Mouse (Mus musculus): Measurements from ENCODE around the gene Pigk. TPM values are rescaled to one million over a fixed set of nuclear protein-coding genes. Genes with fewer than 3 reads are reported as not detected.
"Not testable (repeated sequence)": the region's sequence is repeated elsewhere in the genome, so short reads cannot be mapped to it uniquely, and the experiment has no call there.

Gene Pigk
- polyA plus RNA-seq, 1 experiment = 3.9 TPM

DNA sequence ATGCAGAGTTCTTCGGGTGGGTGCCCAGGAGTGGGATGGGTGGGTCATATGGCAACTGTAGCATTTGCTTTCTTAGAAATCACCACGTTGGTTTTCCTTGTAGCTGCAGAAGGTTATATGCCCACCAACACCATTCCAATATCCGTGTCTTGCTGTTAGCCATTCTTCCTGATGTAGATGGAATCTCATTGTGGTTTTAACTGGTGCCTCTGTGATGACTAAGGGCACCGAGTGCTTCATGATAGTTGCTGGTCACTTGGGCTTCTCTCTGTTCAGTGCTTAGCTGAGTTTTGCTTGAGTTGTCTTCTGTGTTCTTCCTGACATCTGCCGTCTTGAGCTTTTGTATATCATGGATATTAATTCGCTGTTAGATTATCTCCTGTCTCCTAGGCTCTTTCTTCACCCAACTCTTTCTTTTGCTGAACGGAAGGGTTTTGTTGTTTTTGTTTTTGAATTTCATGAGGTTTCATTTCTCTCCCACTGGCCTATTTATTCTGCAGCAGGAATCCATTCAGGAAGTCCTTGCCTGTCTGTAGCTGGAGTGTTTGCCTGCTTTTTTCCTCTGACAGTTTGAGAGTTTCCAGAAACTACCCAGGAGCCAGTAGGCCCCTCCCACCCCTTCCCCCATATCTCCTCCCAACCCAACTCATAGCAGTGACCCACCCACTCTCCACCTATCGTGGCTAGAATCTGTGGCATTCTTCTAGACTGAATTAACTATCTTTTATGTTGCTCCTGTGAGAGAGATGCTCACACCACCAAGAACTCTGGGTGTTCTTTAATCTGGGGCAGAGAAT, 50.8 kb downstream of the Pigk start:
- Histone ChIP-seq H3K36me3 (ENCODE audit: control insufficient read depth, insufficient read depth, low read length) (peaks cover 12% of the 10 kb centered on the region; the same call in 1 of the 2 replicates), H3K27me3 (ENCODE audit: control insufficient read depth, insufficient read depth, low read length) (no peaks in the 10 kb centered on the region), H3K4me3 (ENCODE audit: low read depth, low read length) (no peak overlapping the region), H3K27ac (ENCODE audit: insufficient read depth, low read depth, low read length) (no peak overlapping the region), H3K4me1 (ENCODE audit: control insufficient read depth, insufficient read depth, insufficient read length, low read length) (no peaks in the 10 kb centered on the region)
- 75% methylated on average over 8 of the region's 8 CpGs for WGBS
- no peak for TF ChIP-seq POLR2A (IDR thresholded peaks at IDR 0.05; ENCODE audit: low read depth, low read length)
- no peak for TF ChIP-seq CTCF (IDR thresholded peaks at IDR 0.05; ENCODE audit: extremely low read depth, insufficient read length, insufficient replicate concordance, low read depth, low read length)

DNA sequence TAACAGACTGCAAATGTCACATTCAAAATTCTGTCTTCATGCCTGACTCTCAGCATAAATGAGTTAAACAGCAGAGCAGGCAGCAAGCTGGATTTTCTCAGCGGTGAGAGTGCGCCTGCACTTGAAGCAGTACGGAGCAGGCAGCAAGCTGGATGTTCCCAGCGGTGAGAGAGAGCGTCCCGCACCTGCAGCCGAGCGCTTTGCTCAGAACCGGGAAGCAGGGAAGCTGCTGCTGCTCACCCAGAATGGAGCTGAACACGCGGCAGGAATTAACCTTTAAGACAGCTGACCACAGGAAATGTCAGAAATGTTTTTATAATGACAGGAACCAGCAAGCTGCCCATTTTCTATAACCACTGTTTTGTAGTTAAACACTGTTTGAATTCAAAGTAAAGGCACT, 53.6 kb downstream of the Pigk start:
- no peak for TF ChIP-seq POLR2A (IDR thresholded peaks at IDR 0.05; ENCODE audit: low read depth, low read length)
- TF ChIP-seq CTCF (IDR thresholded peaks at IDR 0.05; ENCODE audit: extremely low read depth, insufficient read length, insufficient replicate concordance, low read depth, low read length) = no peak
- H3K36me3 ChIP-seq (ENCODE audit: control insufficient read depth, insufficient read depth, low read length) = peaks cover 12% of the 10 kb centered on the region; the same call in 1 of the 2 replicates
- WGBS = 82% methylated on average over 11 of the region's 11 CpGs

DNA sequence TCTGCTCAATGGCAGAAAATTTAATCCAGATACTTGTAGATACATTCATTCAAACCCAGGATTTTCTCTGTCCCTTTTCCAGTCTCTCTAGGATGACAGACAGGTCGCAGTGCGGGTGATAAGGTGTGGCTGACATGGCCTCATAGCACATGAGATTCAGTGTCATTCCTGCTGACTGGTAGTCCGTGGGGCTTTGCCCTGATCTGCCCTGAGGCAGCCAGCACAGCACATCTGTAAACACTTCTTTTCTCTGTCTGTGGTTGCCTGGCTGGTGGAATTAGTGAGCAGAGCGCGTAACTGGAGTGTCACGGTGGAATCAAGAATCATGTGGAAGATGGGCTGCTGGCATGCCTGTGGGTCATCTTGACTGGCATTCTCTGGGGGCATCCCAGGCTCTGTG, 56.2 kb downstream of the Pigk start:
- Histone ChIP-seq H3K4me1 (ENCODE audit: control insufficient read depth, insufficient read depth, insufficient read length, low read length) (no peaks in the 10 kb centered on the region), H3K27me3 (ENCODE audit: control insufficient read depth, insufficient read depth, low read length) (no peaks in the 10 kb centered on the region), H3K4me3 (ENCODE audit: low read depth, low read length) (no peak overlapping the region), H3K36me3 (ENCODE audit: control insufficient read depth, insufficient read depth, low read length) (peaks cover 12% of the 10 kb centered on the region; the same call in 1 of the 2 replicates), H3K27ac (ENCODE audit: insufficient read depth, low read depth, low read length) (no peak overlapping the region)
- TF ChIP-seq CTCF (IDR thresholded peaks at IDR 0.05; ENCODE audit: extremely low read depth, insufficient read length, insufficient replicate concordance, low read depth, low read length) (no peak), POLR2A (IDR thresholded peaks at IDR 0.05; ENCODE audit: low read depth, low read length) (no peak)
- 88% methylated on average over 6 of the region's 6 CpGs for WGBS

More for the DNA sequence above, 53.6 kb downstream of the Pigk start:
- Histone ChIP-seq H3K27me3 (ENCODE audit: control insufficient read depth, insufficient read depth, low read length) (no peaks in the 10 kb centered on the region), H3K27ac (ENCODE audit: insufficient read depth, low read depth, low read length) (no peak overlapping the region), H3K4me3 (ENCODE audit: low read depth, low read length) (no peak overlapping the region), H3K4me1 (ENCODE audit: control insufficient read depth, insufficient read depth, insufficient read length, low read length) (no peaks in the 10 kb centered on the region)

DNA sequence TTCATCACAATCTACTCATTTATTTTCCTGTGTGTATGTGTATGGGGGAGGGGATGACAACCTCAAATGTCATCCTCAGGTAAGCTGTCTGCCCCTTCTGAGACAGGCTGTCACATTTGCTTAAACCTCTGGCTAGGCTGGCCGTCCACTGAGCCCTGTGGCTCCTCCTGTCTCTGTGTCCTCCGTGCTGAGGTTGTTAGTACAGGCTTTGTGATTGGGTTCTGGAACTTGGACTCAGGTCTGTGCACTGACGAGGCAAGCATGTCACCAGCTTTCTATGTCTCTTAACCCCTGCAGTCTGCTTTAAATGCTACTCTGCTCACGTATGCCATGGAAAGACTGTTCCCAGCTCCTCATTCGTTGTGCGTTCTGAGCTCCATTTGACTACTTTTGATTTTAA, 62.5 kb downstream of the Pigk start:
- WGBS = 87% methylated on average over 6 of the region's 6 CpGs

DNA sequence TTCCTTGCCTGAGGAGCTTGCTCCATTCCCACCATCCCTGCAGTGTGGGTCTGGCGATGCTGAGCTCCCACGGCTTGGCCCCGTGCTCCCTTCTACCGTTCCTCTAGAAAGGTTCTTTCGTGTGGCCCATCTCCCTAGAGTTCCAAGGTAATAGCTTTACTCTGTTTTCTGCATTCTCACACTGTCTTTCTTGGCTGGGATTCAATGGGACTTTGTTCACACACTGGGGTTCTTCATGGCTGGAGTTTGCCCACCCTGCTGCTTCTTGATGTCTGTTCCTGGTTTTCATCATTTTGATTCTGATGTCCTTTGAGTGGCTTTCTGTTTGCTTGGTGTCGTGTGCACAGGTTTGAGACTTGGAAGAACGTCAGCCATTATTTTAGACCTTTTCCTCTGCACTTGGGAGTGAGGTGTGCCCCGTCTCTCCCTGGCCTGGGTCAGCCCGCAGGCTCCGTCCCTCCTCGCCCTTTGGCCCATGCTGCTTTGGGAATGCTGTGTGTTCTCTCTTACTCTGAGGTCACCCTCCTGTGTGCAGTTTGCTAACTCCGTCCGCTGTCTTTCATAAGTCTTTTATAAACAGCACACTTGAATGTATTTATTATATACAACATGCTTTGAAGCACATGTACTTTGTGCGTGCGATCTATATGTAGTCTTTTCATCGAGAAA, 63.1 kb downstream of the Pigk start:
- Histone ChIP-seq H3K4me3 (ENCODE audit: low read depth, low read length) (no peak overlapping the region), H3K36me3 (ENCODE audit: control insufficient read depth, insufficient read depth, low read length) (no peaks in the 10 kb centered on the region), H3K27me3 (ENCODE audit: control insufficient read depth, insufficient read depth, low read length) (no peaks in the 10 kb centered on the region), H3K27ac (ENCODE audit: insufficient read depth, low read depth, low read length) (no peak overlapping the region), H3K4me1 (ENCODE audit: control insufficient read depth, insufficient read depth, insufficient read length, low read length) (no peaks in the 10 kb centered on the region)
- 81% methylated on average over 16 of the region's 16 CpGs for WGBS
- TF ChIP-seq POLR2A (IDR thresholded peaks at IDR 0.05; ENCODE audit: low read depth, low read length) (no peak), CTCF (IDR thresholded peaks at IDR 0.05; ENCODE audit: extremely low read depth, insufficient read length, insufficient replicate concordance, low read depth, low read length) (no peak)

More for the DNA sequence above, 62.5 kb downstream of the Pigk start:
- Histone ChIP-seq H3K4me1 (ENCODE audit: control insufficient read depth, insufficient read depth, insufficient read length, low read length) (no peaks in the 10 kb centered on the region), H3K36me3 (ENCODE audit: control insufficient read depth, insufficient read depth, low read length) (no peaks in the 10 kb centered on the region), H3K4me3 (ENCODE audit: low read depth, low read length) (no peak overlapping the region), H3K27ac (ENCODE audit: insufficient read depth, low read depth, low read length) (no peak overlapping the region), H3K27me3 (ENCODE audit: control insufficient read depth, insufficient read depth, low read length) (no peaks in the 10 kb centered on the region)
- TF ChIP-seq CTCF (IDR thresholded peaks at IDR 0.05; ENCODE audit: extremely low read depth, insufficient read length, insufficient replicate concordance, low read depth, low read length) = no peak
- no peak for TF ChIP-seq POLR2A (IDR thresholded peaks at IDR 0.05; ENCODE audit: low read depth, low read length)

DNA sequence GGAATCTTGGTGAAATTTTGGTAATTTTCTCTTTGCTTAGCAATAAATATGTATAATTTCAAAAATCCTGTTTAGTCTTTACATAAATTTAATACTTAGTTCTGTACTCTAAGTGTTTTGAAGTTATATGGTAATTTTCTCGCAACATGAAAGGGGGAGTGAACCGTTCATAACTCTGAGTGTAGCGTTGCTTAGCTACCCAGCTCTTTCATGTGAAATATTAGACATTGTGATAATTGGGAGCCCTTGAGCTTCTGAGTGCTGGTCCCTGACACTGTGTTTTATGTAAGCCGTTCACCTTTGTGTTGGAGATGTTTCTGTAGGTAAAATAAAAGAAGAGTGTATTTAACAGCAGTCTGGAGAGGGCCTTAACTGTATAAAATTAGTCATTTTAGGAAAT, 65.9 kb downstream of the Pigk start:
- Histone ChIP-seq H3K4me1 (ENCODE audit: control insufficient read depth, insufficient read depth, insufficient read length, low read length) (no peaks in the 10 kb centered on the region), H3K36me3 (ENCODE audit: control insufficient read depth, insufficient read depth, low read length) (no peaks in the 10 kb centered on the region), H3K27ac (ENCODE audit: insufficient read depth, low read depth, low read length) (no peak overlapping the region), H3K4me3 (ENCODE audit: low read depth, low read length) (no peak overlapping the region), H3K27me3 (ENCODE audit: control insufficient read depth, insufficient read depth, low read length) (no peaks in the 10 kb centered on the region)
- 91% methylated on average over 4 of the region's 4 CpGs for WGBS
- TF ChIP-seq POLR2A (IDR thresholded peaks at IDR 0.05; ENCODE audit: low read depth, low read length) = no peak
- no peak for TF ChIP-seq CTCF (IDR thresholded peaks at IDR 0.05; ENCODE audit: extremely low read depth, insufficient read length, insufficient replicate concordance, low read depth, low read length)

DNA sequence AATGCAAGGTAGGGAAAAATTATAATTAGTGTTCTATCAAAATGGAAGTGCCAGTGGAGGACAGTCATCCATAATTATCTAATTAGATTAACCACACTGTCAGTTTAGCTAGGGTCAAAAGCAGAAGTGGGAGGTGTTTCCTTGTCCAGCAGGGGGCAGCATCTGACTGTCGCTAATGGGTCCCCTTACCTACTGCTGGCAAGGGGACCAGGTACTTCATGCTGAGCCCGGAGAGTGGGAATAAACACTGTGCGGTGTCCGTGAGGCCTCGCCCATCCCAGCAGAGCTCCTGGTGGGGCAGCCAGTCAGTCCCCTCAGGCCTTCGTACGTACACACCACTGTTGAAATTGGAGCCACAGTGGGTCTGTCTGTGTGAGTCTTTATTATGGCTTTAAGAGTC, 69.9 kb downstream of the Pigk start:
- WGBS = 42% methylated on average over 7 of the region's 7 CpGs

DNA sequence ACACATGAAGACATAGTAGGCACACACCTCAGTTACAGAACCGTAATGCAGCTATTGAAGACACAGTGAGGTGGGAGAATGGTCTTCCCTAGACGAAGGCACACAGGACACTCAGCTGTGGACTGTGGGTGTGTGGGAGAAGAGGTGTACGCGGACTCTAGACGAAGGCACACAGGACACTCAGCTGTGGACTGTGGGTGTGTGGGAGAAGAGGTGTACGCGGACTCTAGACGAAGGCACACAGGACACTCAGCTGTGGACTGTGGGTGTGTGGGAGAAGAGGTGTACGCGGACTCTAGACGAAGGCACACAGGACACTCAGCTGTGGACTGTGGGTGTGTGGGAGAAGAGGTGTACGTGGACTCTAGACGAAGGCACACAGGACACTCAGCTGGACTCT, 70.5 kb downstream of the Pigk start:
- not testable (repeated sequence) for H3K4me1 ChIP-seq (ENCODE audit: control insufficient read depth, insufficient read depth, insufficient read length, low read length); H3K4me3 ChIP-seq (ENCODE audit: low read depth, low read length); H3K27me3 ChIP-seq (ENCODE audit: control insufficient read depth, insufficient read depth, low read length); H3K36me3 ChIP-seq (ENCODE audit: control insufficient read depth, insufficient read depth, low read length); H3K27ac ChIP-seq (ENCODE audit: insufficient read depth, low read depth, low read length)
- WGBS = 86% methylated on average over 10 of the region's 13 CpGs

More for the DNA sequence above, 69.9 kb downstream of the Pigk start:
- no peaks in the 10 kb centered on the region for H3K4me1 ChIP-seq (ENCODE audit: control insufficient read depth, insufficient read depth, insufficient read length, low read length)
- no peak overlapping the region for H3K27ac ChIP-seq (ENCODE audit: insufficient read depth, low read depth, low read length)
- TF ChIP-seq POLR2A (IDR thresholded peaks at IDR 0.05; ENCODE audit: low read depth, low read length) (no peak), CTCF (IDR thresholded peaks at IDR 0.05; ENCODE audit: extremely low read depth, insufficient read length, insufficient replicate concordance, low read depth, low read length) (peak; percentile 78; the same call in 1 of the 2 replicates)
- H3K4me3 ChIP-seq (ENCODE audit: low read depth, low read length) = no peak overlapping the region
- H3K36me3 ChIP-seq (ENCODE audit: control insufficient read depth, insufficient read depth, low read length) = 0 out of 2 replicates have a peak, but pooled peaks cover 2% of the 10 kb centered on the region
- H3K27me3 ChIP-seq (ENCODE audit: control insufficient read depth, insufficient read depth, low read length) = no peaks in the 10 kb centered on the region

DNA sequence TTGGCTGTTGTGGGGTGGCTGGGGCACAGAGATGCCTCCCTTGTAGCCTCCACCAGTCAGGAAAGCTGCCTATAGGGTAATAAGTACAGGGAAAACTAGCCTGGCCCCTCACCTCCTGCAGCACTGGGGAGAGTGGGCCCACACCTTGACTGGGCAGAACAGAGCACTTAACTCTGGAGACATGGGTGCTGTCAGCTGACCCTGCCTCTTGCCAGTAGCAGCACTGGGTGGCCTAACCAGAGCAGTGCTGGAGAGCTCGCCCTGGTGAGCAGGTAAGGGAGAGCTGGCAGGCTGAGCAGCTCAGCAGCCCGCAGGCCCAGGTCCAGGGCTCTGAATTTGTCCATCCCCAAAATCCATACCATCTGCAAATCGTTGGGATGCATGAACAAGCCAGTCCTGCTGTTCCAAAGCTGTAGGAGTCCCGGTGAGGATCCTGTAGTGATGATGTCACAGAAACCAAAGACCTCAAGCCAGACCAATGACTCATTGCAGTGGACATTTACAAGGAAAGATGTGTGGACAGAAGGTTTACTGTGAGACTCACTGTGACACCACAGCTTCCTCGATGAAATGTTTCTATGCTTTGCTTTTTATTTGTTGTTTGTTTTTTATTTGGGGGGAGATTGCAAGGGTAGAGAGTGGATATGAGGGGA, 74.5 kb downstream of the Pigk start:
- H3K4me1 ChIP-seq (ENCODE audit: control insufficient read depth, insufficient read depth, insufficient read length, low read length); H3K27me3 ChIP-seq (ENCODE audit: control insufficient read depth, insufficient read depth, low read length); H3K27ac ChIP-seq (ENCODE audit: insufficient read depth, low read depth, low read length); H3K4me3 ChIP-seq (ENCODE audit: low read depth, low read length); H3K36me3 ChIP-seq (ENCODE audit: control insufficient read depth, insufficient read depth, low read length): not testable (repeated sequence)
- 80% methylated on average over 5 of the region's 5 CpGs for WGBS
